Comparison of ENCODE assay signal across 10 mouse cellular contexts in the genomic region with DNA sequence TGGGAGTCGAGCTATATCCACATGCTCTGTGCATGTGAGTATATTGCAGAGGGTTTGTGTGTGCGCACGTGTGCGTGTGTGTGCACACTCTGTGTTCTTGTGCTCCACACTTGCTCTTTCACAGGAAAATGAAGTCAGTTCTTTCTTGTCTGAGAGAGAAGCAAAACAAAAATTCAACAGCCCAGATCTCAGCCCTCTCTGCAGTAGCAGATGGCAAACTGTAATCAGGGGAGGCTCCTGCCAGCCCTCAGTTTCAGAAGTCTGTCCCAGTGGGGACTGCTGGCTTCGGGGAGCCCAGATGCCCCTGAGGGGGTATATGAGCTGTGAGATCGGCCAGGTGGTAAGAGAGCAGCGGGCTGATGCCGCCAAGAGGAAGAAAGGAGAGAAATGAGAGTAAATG.
DNase-seq lines count a peak whose midpoint lies in the region; ATAC-seq lines count a peak whose summit lies in the region.
"Had no signal": no experiment of that assay in that cellular context is flagged by ENCODE, and none has a peak within 500 bp of the region (broad histone marks: within the 10 kb centered on the region; RNA-seq: fewer than 3 reads in every experiment).

No protein-coding gene starts in this region.

- H3K4me3 ChIP-seq in neural tube, embryonic 11.5 days (ENCODE audit: low read depth, low read length) = no peak overlapping the region
- no peak overlapping the region for H3K4me3 ChIP-seq in intestine, embryonic 16.5 days (ENCODE audit: low read length)
- H3K4me3 ChIP-seq: myocyte had no signal

- no peak overlapping the region for H3K4me2 ChIP-seq in neural tube, embryonic 11.5 days (ENCODE audit: low read depth)
- no peak overlapping the region for H3K4me2 ChIP-seq in intestine, embryonic 16.5 days (ENCODE audit: low read depth, low read length)

- ATAC-seq in neural tube, embryonic 11.5 days (ENCODE audit: insufficient read depth, low FRiP score, low TSS enrichment) = no peak
- no peak for ATAC-seq in intestine, embryonic 16.5 days
- no peak for ATAC-seq in megakaryocyte-erythroid progenitor cell, adult 5-6 weeks (replicated peaks; ENCODE audit: low FRiP score, low TSS enrichment, poor library complexity, severe bottlenecking)
- ATAC-seq: Patski had no signal

- WGBS in neural tube, embryonic 11.5 days = 52% methylated on average over 8 of the region's 8 CpGs
- 57% methylated on average over 8 of the region's 8 CpGs for WGBS in intestine, embryonic 16.5 days

- DNase-seq in neural tube, embryonic 11.5 days (ENCODE audit: low spot score) = no peak
- DNase-seq in neural tube, embryonic 10.5 days (ENCODE audit: extremely low spot score, low spot score) = no peak
- DNase-seq in cerebellum, postnatal 25 days = peak; percentile 81 to 82
- peak; percentile 77 for DNase-seq in layer of hippocampus, adult 9-11 months
- peak; percentile 42 to 50 for DNase-seq in thymus, postnatal 10 days (ENCODE audit: low spot score in 2 of 2)
- no peak for DNase-seq in adrenal gland, adult 18-20 months (ENCODE audit: low spot score in 2 of 2)

- H3K9ac ChIP-seq in neural tube, embryonic 11.5 days (ENCODE audit: low read length) = no peak overlapping the region
- no peak overlapping the region for H3K9ac ChIP-seq in intestine, embryonic 16.5 days (ENCODE audit: low read depth, low read length)

- H3K9me3 ChIP-seq in neural tube, embryonic 11.5 days (ENCODE audit: control insufficient read depth, low read length) = no peaks in the 10 kb centered on the region
- no peaks in the 10 kb centered on the region for H3K9me3 ChIP-seq in intestine, embryonic 16.5 days (ENCODE audit: control insufficient read depth, low read length)

- H3K27me3 ChIP-seq in neural tube, embryonic 11.5 days (ENCODE audit: control insufficient read depth, insufficient read depth, low read length) = no peaks in the 10 kb centered on the region
- no peaks in the 10 kb centered on the region for H3K27me3 ChIP-seq in intestine, embryonic 16.5 days (replicated peaks; ENCODE audit: control insufficient read depth, insufficient read depth, low read length)
- H3K27me3 ChIP-seq: Patski had no signal

- H3K36me3 ChIP-seq in neural tube, embryonic 11.5 days (ENCODE audit: control insufficient read depth, insufficient read depth, low read length) = no peaks in the 10 kb centered on the region
- no peaks in the 10 kb centered on the region for H3K36me3 ChIP-seq in intestine, embryonic 16.5 days (ENCODE audit: control insufficient read depth, insufficient read depth, low read length)

- H3K4me1 ChIP-seq in neural tube, embryonic 11.5 days (ENCODE audit: control insufficient read depth, insufficient read depth, low read length) = peaks cover 25% of the 10 kb centered on the region; the same call in 1 of the 2 replicates
- peaks cover 65% of the 10 kb centered on the region for H3K4me1 ChIP-seq in intestine, embryonic 16.5 days (ENCODE audit: control insufficient read depth, insufficient read depth, low read length)

- H3K27ac ChIP-seq in neural tube, embryonic 11.5 days (ENCODE audit: low read depth, low read length) = peak overlapping the region; percentile 63; the same call in 1 of the 2 replicates
- H3K27ac ChIP-seq in intestine, embryonic 16.5 days (ENCODE audit: low read length) = no peak overlapping the region

Comparison
In these comparisons a context has a peak if more than half of its experiments do, and no peak if none do; other contexts are left out.
1. DNase-seq: peak in cerebellum, postnatal 25 days (2 of 2), layer of hippocampus, adult 9-11 months (single experiment) and thymus, postnatal 10 days (2 of 2); none in neural tube, embryonic 11.5 days (single experiment), neural tube, embryonic 10.5 days (single experiment) and adrenal gland, adult 18-20 months (0 of 2).